Mouse (Mus musculus): ENCODE results near the gene Ift88. TPM values are rescaled to one million over a fixed set of nuclear protein-coding genes. Genes with fewer than 3 reads are reported as not detected.

The Ift88 gene
- total RNA-seq, 2 experiments from 2014 or later = 15.6 to 20.9 TPM

GRCm38 (mm10) chr14:57547062-57547461 lies 123.2 kb downstream of the Ift88 start:
- no peak for DNase-seq (ENCODE audit: low spot score in 2 of 2)
- intact Hi-C loops (cut with DNase I) = no loop called here

GRCm38 (mm10) chr14:57552945-57553344 lies 129.1 kb downstream of the Ift88 start:
- no peak for DNase-seq (ENCODE audit: low spot score in 2 of 2)
- intact Hi-C loops (cut with DNase I) = no loop called here

- DNase-seq (ENCODE audit: low spot score in 2 of 2) = no peak
Measured at GRCm38 (mm10) chr14:57554434-57554833, 130.6 kb downstream of the Ift88 start.

DNA sequence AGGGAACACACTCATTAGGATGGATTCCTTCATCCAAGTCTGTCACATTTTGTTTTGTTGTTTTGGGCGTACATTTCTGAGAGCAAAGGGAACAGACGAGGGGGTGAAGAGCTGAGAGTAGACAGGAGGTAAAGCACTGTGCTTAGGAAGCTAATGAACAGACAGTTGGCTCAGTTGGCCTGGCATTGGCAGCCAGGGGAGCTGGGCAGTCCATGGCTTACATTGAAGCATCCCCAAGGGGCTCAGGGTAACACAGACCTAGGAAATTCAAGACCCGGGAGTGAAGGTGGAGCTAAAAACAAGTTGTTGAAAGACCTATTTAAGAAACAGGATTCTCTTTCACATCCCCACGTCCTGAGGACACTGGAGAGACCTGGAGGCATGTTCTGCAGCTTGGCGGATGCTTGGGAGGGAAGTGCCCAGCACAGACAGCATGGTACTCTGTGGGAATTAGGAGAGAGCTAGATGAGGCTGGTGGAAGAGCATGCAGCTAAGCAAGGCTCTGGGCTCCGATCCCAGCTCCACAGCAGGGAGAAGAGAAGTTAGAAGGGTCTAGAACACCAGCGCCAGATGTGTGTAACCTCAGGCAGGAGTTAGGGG lies 131.7 kb downstream of the Ift88 start:
- DNase-seq (ENCODE audit: low spot score in 2 of 2) = no peak
- intact Hi-C loops (cut with DNase I) = no loop called here

More at GRCm38 (mm10) chr14:57554434-57554833, 130.6 kb downstream of the Ift88 start:
- intact Hi-C loops (cut with DNase I) = no loop called here

DNA sequence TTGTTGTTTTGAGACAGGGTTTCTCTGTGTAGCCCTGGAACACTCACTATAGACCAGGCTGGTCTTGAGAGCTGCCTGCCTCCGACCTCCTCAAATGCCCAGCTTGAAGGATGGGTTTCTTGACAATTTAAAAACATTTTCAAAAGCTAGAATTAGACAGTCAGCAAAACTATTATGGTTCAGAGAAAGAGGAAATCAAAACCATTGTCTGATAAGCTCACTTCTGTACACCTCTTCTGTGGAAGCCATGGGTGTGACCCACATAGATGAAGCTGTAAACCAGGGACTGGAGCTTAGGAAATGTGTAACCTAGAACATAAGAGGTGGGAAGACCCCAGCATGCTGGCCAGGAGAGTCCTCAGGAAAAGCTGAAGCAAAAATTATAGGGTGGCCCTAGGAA lies 133.1 kb downstream of the Ift88 start:
- no peak for DNase-seq (ENCODE audit: low spot score in 2 of 2)
- intact Hi-C loops (cut with DNase I) = no loop called here

- intact Hi-C loops (cut with DNase I) = no loop called here
- DNase-seq (ENCODE audit: low spot score in 2 of 2) = no peak
Measured at GRCm38 (mm10) chr14:57565626-57566025, 141.8 kb downstream of the Ift88 start.

Other genes starting within 250 kb of the Ift88 start
- 10 to 100 TPM; 15.9 to 17.5 TPM for gene Cryl1, start 25.5 kb upstream of the Ift88 start, total RNA-seq (2021)
- 10 to 100 TPM; 15.2 to 15.8 TPM for gene Il17d, start 100.7 kb downstream of the Ift88 start, total RNA-seq (2021)
- gene Eef1akmt1, start 147.6 kb downstream of the Ift88 start, total RNA-seq (2021) = 10 to 100 TPM; 35.8 to 36.3 TPM
- 10 to 100 TPM; 13.1 to 13.3 TPM for gene Xpo4, start 241.4 kb downstream of the Ift88 start, total RNA-seq (2021)

Data from left cerebral cortex, postnatal 25 days (tissue).